Mouse (Mus musculus): Measurements from ENCODE around the gene Mfrp.
"Not testable (repeated sequence)": the region's sequence is repeated elsewhere in the genome, so short reads cannot be mapped to it uniquely, and the experiment has no call there.

Mfrp gene

DNA sequence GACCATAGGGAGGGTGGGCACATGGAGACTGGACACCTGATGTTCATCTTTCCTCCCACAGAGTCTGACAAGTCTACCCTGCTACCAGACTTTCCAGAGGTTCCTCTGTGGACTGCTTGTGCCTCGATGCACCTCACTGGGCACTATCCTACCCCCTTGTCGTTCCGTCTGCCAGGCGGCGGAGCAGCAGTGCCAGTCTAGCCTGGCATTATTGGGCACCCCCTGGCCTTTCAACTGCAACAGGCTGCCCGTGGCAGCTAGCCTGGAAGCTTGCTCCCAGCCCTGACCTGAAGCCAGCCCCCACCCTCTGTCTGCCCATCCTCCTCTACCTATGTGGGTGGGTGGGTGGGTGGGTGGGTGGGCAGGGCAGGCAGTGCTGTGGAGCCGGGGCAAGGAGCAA is 4.7 kb downstream of the Mfrp start:
- no peak for DNase-seq (ENCODE audit: low spot score)

DNA sequence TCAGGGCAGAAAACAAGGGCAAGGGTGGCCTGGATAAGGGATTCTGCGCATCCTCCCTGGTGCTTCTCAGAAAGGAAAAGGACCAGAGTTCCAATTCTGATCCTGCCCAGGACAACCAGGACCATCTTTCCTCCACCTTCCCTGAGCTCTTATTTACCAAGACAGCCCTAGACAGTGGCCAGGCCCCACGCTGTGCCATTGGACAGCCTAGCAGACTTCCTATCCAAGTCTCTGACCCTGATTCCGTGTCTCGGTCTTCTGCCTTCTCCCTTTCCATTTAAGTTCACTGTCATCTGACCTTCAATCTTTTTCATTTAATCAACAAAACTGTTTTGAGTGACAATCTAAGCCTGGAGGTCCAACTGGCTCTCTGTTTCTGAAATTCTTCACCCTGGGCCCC is 5.1 kb downstream of the Mfrp start:
- no peak for DNase-seq (ENCODE audit: low spot score)

DNA sequence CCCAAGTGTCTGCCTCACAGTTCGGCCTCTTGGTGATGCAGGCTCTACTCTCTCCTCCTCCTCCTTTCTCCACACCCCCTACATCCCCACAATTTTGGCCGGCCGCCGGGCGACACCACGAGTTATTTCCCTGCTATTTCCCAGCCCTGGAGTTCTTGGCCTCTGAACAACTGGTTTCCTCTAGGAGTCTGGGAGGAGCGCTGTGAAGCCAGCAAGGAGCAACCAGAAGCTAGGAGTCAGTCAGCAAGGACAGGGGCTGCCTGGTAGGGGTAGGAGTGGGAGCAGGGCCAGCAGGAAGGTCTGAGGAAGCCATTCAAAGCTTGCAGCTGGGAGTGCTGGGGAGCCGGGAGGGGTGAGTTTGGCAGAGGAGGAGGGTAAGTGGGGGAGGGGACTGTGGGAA is 5.6 kb downstream of the Mfrp start, which contains the start of gene C1qtnf5:
TSS of gene C1qtnf5 (plus strand) at position 136 of the 400 bp plus-strand sequence.
- DNase-seq (ENCODE audit: low spot score): peak; percentile 73

DNA sequence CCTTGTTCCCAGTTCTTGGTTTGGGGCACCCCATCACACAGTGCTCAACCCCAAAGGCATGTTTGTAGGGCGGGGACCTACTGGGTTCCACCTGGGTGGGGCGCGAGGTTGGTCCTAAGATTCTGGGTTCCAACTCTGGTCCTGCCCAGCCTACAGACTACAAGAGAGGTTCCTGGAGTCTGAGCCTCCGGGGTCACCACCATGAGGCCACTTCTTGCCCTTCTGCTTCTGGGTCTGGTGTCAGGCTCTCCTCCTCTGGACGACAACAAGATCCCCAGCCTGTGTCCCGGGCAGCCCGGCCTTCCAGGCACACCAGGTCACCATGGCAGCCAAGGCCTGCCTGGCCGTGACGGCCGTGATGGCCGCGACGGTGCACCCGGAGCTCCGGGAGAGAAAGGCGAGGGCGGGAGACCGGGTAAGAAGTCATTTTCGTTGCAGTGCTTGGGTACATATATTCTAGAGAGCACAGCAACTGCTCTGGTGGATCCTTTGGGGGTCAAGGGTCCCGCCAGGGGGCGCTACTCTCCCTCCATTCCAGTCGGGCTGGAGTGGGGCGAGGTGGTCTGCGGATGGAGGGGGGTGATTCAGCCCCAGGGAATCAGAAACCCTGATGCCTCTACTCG is 6.1 kb downstream of the Mfrp start:
- no peak for DNase-seq (ENCODE audit: low spot score)

DNA sequence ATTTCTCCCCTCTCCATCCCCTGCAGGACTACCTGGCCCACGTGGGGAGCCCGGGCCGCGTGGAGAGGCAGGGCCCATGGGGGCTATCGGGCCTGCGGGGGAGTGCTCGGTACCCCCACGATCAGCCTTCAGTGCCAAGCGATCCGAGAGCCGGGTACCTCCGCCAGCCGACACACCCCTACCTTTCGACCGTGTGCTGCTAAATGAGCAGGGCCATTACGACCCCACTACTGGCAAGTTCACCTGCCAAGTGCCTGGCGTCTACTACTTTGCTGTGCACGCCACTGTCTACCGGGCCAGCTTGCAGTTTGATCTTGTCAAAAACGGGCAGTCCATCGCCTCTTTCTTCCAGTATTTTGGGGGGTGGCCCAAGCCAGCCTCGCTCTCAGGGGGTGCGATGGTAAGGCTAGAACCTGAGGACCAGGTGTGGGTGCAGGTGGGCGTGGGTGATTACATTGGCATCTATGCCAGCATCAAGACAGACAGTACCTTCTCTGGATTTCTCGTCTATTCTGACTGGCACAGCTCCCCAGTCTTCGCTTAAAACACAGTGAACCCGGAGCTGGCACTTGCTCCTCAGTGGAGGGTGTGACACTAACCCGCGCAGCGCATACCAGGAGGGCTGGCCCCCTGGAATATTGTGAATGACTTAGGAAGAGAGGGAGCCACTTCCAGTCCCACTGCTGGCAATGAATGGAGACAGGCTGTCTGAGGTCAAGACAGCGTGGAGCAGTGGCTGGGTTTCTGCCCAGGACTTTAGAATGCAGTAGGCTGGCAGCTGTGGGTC is 6.9 kb downstream of the Mfrp start:
- DNase-seq (ENCODE audit: low spot score): no peak

DNA sequence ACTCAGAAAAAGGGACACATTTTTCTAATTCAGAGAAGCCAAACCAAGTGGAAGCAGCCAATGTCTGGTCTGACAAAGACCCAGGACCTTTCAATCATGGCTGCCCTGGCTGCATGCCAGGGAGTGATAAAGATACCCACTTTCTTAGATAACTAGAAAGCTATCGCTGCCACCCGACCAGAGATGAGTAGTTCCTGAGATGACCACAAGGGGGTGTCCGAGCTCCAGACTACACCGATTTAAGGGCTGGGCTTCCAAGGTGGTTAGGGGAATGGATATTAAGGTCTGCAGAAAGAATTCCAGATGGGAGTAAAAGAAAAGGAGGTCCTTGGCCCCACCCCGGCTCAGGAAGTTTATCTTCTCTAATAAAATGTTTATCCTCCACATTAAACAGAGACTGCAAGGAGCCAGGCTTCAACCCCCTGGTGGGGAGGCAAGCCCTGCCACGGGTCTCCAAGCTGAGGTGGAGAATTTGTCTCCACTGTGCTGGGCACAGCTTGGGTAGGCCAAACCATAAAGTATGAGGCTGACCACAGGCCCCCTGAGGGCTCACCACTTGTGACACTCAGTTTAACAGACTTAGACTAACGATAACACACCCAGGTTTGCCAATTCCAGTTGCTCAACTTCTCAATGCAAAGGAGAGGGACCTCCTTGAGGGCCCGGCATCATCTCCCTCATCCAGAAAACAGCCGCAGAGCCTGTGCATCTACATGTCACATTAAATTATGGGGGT is 8.0 kb downstream of the Mfrp start:
- peak; percentile 59 for DNase-seq (ENCODE audit: low spot score)

DNA sequence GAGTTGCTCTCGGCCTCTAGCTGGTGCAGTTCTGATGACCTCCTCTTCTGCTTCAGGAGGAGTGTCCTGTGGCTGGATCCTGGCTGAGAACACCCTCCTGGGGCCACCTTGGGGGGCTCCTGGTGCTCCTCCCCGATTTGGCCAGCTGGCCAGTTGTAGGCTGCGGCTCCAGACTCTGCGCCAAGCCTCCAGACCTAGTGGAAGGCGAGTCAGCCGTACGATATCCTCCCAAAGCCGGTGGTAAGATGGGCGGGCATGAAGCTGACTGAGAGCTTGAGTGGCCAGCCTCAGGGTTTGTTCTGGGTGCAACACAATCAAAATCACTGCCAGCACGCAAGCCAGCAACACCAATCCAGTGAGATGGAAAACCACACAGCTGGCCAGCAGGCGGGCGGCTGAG is 10.4 kb downstream of the Mfrp start:
- DNase-seq (ENCODE audit: low spot score): not testable (repeated sequence)

DNA sequence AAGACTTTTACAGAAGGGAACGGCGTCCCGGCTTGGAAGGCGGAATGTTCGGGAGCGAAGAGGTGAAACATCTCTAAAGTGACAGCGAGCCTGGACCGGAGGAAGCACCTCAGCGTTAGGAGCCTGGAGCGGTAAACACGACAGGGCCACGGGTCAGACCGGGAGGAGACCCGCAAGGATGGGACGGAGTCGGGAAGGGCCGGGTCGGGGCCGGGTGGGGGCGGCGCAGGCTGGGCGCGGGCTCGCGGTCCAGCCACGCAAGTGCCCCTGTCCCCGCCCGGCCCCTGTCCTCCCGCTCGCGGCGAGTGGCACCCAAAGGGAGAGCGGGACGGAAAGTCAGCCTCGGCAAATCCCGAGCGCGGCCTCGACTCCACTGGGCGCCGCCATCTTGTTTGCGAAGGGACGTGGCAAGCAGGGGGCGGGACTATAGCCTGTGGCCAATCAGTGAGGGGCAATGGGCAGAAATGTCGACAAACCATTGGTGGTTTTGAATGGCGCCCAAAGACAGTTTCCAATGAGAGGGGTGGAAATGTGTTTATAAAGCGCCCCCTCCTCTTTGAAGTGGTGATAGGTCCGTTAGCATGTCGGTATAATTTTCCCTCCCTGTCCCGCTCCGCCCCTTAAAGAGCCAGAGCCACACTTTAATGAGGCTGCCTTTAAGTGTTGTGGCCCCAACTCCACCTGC is 11.7 kb downstream of the Mfrp start, which contains the start of the genes Gm49380 and Rnf26:
TSS of gene Gm49380 (minus strand) at position 396 of the 685 bp plus-strand sequence.
TSS of gene Rnf26 (minus strand) at position 413 of the 685 bp plus-strand sequence.
- peak; percentile 93 for DNase-seq (ENCODE audit: low spot score)

DNA sequence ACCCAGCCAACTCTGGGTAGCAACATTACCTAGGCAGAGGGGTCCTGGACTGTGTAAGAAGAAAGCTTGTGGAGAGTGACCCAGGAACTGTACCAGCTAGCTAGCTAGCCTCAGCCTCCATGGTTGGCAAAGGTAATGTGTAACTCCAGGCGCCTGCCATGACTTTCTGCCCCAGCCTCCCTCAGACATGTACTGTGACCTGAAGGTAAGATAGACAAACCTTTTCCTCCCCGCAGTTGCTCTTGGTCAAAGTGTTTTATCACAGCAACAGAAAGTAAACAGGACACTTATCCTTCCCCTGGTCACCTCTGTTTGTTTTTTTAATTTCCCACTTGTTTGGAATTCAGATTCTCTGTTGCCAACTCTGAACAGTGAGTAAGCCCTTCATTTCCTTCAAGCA is 12.9 kb downstream of the Mfrp start:
- no peak for DNase-seq (ENCODE audit: low spot score)

DNA sequence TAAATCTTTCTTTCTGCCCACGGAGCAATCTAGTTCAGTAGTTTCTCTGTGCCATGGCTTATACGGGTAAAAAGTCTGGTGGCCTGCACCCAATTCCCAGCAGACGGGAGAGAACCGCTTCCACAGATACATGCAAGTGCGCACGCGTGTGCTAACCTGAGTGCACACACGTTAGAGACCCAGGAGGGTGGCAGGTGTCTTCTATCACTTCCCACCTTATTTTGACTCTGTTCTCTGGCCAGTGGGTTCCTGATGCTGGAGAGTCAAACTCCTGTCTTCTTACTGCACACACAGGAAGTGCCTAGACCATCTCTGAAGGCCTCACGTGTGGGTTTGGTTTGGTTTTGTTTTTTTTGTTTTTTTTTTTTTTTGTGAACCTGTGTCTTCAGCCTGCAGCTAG is 14.1 kb downstream of the Mfrp start:
- DNase-seq (ENCODE audit: low spot score): no peak

DNA sequence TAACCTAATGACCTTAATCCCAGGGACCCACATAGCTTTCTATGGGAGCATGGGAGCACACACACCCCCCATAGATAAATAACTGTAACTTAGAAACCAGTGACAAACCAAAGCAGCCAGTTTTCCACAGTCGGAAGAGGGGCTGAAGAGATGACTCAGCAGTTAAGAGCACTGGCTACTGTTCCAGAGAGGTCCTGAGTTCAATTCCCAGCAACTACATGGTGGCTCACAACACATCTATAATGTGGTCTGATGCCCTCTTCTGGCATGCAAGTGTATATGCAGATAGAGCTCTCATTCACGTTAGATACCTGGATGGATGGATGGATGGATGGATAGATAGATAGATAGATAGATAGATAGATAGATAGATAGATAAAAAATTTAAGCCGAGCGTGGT is 14.7 kb downstream of the Mfrp start:
- no peak for DNase-seq (ENCODE audit: low spot score)

DNA sequence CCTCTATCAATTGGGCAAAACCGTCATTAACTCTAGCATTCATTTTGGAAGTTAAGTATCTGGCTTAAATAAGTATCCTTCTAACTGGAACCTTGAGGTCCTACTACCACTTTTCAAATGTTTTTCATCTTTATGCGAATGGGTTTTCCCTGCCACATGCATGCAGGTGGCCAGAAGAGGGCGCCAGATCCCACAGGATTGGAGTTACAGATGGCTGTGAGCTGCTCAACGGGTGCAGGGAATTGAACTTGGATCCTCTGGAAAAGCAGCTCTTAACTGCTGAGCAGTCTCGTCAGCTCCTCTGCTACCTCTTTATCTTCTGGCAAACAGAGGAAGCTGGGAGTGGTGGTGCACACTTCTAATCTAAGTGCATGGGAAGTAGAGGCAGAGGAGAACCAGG is 17.5 kb downstream of the Mfrp start:
- no peak for DNase-seq (ENCODE audit: low spot score)

DNA sequence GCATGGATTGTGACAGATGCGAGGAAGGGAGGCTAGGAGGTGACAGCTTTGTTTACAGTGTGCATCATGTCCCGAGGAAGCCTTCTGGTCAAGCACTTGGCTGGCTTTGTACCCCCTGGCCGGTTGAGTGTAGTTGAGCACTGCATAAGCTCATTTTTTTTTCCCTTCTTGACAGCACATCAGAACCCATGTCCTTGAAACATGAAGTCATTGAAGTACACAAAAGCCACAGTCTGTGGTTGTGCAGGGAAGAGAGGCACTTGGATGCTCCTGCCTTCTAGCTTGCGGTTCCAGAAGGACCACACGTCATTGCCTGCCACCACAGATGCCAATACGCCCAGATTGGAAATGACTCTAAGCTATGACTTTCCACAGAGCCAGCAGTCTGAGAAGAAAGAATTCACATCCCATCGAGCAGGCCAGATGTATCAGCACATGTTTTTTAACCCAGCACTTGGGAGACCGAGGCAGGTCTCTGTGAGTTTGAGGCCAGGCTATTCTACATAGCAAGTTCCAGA is 18.5 kb downstream of the Mfrp start:
- DNase-seq (ENCODE audit: low spot score): no peak

DNA sequence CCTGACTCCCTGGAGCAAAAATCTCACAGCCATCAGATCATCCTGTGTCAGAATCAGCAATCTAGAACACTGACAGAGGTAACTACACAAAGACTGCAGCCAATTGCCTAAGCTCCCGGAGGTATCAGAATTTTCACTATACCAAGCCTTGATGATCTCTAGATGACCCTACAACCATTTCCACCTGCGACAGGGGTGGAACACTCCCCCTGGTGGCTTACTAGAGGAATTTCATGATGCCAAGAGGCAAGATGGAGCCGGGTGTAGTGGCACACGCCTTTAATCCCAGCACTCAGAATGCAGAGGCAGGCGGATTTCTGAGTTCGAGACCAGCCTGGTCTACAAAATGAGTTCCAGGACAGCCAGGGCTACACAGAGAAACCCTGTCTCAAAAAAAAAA is 22.8 kb downstream of the Mfrp start:
- DNase-seq (ENCODE audit: low spot score): no peak

DNA sequence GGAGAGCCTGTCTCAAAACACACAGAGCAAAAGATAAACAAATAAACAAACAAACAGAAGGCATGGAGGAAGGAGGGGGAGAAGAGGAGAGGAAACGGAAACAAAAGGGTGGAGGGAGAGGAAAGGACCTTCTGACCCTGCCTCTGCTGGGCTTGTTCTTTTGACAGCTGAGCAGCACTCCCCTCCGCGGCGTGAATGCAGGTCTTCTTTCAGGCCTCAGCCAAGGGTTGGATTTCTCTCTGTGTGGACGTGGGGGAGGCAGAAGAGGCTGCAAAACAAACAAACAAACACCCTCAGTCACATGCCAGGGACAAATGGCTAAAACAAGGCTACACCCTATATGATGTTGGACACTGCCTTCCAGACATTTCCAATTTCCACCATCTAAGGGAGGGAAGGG is 23.5 kb downstream of the Mfrp start:
- DNase-seq (ENCODE audit: low spot score): no peak

DNA sequence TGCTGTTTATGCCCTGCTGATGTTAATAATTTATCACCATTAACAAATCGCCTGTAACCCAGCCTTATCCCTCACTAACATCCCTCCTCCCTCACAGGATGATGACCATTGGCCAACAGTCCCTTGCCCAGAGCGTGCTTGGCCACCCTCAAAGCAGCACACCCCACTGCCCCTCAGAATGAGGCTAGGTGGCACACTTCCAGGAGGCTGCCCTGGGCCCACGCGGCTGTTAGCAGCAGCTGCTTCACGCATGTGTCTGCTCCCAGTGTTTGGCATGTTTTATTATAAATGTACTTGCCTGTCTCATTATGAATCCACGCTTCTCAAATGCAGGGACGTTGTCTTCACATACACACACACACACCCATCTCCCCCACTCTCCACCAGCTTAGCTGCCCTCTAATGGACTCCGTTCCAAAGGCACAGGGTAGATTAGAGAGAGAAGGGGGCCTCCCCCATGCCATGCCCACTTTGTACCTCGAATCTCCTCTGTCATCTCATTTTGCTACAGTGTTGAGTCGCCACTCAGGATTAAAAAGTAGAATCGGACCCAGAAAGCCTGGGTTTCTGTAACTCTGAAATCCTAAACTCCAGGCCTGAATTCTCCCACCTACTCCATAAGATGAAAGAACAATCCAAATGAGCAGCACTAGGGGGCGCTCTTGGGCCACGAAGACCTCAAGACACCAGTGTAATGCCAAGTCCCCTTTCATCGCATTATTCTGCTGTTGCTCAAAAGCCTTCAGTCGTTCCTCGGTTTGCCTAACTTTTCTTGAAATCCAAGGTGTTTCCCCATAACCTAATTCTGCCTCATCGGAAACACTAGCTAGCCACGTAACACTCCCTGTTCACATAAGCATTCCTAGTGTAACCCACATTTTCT is 24.3 kb downstream of the Mfrp start:
- peak; percentile 80 for DNase-seq (ENCODE audit: low spot score)

DNA sequence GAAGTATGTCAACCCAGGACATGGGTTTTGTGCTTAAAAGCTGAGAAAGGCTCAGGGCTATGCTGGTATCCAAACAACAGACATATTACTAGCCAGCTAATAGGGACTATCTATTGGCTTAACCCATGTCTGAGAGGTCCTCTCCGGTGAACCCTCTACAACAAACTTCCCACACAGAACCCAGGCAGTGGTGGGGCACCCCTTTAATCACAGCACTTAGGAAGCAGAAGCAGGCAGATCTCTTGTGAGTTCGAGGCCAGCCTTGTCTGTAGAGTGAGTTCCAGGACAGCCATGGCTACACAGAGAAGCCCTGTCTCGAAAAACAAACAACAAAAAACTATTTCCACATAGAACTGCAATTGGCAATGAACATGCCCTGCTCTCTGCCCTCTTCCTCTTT is 25.2 kb downstream of the Mfrp start:
- DNase-seq (ENCODE audit: low spot score): no peak

DNA sequence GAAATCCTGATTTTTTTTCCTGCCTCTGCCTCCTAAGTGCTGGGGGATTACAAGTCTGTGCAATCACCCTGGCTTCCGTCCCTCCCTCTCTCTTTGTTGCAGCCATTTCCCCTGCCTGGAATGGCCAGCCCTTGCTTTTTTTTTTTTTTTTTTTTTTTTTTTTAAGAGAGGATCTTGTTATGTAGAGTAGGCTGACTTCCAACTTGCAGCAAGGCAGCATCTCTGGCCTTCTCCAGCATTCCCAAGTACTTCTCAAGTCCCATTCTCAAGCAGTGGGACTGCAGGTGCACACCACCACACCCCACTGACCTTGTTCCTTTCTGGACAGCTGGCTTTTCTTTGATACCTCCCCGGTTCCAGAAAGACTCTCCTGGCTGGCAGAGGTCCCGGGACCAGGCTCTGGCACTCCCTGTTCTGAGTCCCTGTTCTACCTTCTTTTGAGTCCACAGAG is 25.8 kb downstream of the Mfrp start:
- no peak for DNase-seq (ENCODE audit: low spot score)

DNA sequence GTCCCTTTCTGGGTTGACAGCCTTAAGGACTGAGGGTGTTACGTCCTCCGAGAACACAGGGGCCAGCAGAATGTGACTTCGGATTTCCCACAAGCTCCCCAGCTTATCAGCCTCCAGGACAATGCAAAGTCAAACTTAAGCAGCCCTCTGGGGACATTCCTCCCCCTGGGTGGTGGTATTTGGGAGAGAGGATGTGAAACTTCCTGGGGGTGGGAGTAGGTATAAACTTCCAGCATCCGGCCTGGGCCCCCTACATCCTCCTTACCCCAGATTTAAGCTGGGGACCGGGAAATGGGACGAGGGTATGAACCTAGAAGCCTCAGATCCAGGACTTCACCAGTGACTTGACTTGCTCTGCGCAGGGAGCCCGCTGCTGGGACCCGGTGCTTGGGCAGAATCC is 28.1 kb downstream of the Mfrp start:
- no peak for DNase-seq (ENCODE audit: low spot score)

DNA sequence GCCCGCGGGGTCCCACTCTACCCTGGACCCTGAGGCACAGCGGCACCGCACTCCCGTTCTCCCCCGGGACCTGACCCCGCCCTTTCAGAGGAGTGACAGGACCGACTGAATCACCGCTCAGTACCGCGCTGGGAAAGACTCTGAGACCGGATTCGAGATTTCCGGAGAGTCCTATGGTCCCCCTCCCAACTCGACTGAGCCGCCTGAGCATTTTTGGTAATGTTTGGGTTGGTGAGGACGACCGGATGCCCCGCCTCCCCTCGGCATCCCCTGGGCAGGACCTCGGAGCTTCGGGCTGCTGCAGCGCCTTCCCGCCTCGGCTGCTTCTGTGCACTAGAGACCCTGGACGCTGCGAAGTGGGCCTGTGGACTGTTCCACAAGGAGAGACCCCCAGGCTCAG is 28.5 kb downstream of the Mfrp start:
- peak; percentile 55 for DNase-seq (ENCODE audit: low spot score)

Data from urinary bladder, postnatal 25 days (tissue).